Mouse (Mus musculus) myocyte (in vitro differentiated cells): Measurements from ENCODE around the gene Dram2.

Experiments used
- E2F4 ChIP-seq: IDR thresholded peaks from one replicate; pipeline ENCODE4 v1.6.1; 2011; ENCODE audit warnings: mild to moderate bottlenecking, control low read depth, moderate library complexity; ENCODE audit not compliant: insufficient read depth
- MAX ChIP-seq: IDR thresholded peaks from one replicate; pipeline ENCODE4 v1.6.1; 2011; ENCODE audit warnings: low read depth, mild to moderate bottlenecking, control low read depth
- MYOD1 ChIP-seq, 3 experiments: IDR thresholded peaks; one replicate each; pipeline ENCODE4 v1.6.1; 2011; ENCODE audit warnings: control low read depth in 2 of 3, low read depth in 2 of 3, mild to moderate bottlenecking in 2 of 3, moderate library complexity in 1 of 3; ENCODE audit not compliant: insufficient read length in 2 of 3, control insufficient read depth in 1 of 3
- POLR2A ChIP-seq: IDR thresholded peaks from one replicate; pipeline ENCODE4 v1.6.1; 2011; ENCODE audit warnings: low read depth, mild to moderate bottlenecking, control low read depth, moderate library complexity; ENCODE audit not compliant: insufficient read length
- POLR2AphosphoS2 ChIP-seq: IDR thresholded peaks from one replicate; pipeline ENCODE4 v1.6.1; 2011; ENCODE audit warnings: low read depth, control low read depth; ENCODE audit not compliant: insufficient read length
- TCF3 ChIP-seq: IDR thresholded peaks from one replicate; pipeline ENCODE4 v1.6.1; 2011; ENCODE audit warnings: low read depth, control low read depth; ENCODE audit not compliant: insufficient read length
- USF1 ChIP-seq: IDR thresholded peaks from one replicate; pipeline ENCODE4 v1.6.1; 2011; ENCODE audit warnings: low read depth, mild to moderate bottlenecking, control low read depth, moderate library complexity

DNA sequence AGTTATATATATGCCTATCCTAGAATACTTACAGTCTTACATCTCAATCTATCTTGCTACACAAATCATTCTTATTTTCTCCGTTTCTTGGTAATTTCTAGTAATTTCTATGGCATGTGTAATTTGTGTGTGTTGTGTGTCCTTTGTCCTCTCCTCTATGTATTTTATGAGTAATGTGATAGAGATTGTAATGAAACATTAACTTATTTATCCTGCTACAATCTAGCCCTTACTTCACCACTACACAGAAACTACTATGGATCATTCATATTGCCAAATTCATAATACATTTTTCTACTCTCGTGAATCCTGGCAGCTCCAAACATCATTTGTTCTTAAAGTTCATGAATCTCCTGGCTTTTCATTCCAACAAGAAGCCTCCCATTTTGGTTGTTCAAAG lies 19.6 kb upstream of the Dram2 start:
- TF ChIP-seq POLR2A (no peak), E2F4 (no peak), USF1 (no peak), TCF3 (no peak), MAX (no peak), MYOD1 (IDR thresholded peaks at IDR 0.05; ENCODE audit: control insufficient read depth in 1 of 3, insufficient read length in 2 of 3, low read depth in 2 of 3) (no peak), POLR2AphosphoS2 (no peak)
